Mouse (Mus musculus) layer of hippocampus, adult 9-10 months (tissue): ENCODE results near the gene Ms4a14.
"Not testable (repeated sequence)": the region's sequence is repeated elsewhere in the genome, so short reads cannot be mapped to it uniquely, and the experiment has no call there.

ENCODE experiments used
- DNase-seq: peaks from one replicate; pipeline ENCODE4 v3.0.0; 2022; ENCODE audit warnings: low spot score

Gene Ms4a14

GRCm38 (mm10) chr19:11262932-11263331, 51.3 kb downstream of the Ms4a14 start:
- DNase-seq, result not testable (repeated sequence)

- DNase-seq, result no peak
Observed at GRCm38 (mm10) chr19:11261522-11261921, 52.7 kb downstream of the Ms4a14 start.
